Mouse (Mus musculus): ENCODE results near the gene Flt3.

Flt3 gene

GRCm38 (mm10) chr5:147358481-147358880, 41.8 kb downstream of the Flt3 start:
- in situ Hi-C loops (cut with MboI; ENCODE audit: unreplicated experiment in 2 of 2), result no loop called here

GRCm38 (mm10) chr5:147357536-147357935, 42.8 kb downstream of the Flt3 start:
- in situ Hi-C loops (cut with MboI; ENCODE audit: unreplicated experiment in 2 of 2), result no loop called here

GRCm38 (mm10) chr5:147356260-147357055, 43.8 kb downstream of the Flt3 start:
- in situ Hi-C loops (cut with MboI; ENCODE audit: unreplicated experiment in 2 of 2), result no loop called here

- in situ Hi-C loops (cut with MboI; ENCODE audit: unreplicated experiment in 2 of 2), result no loop called here
Measured at GRCm38 (mm10) chr5:147355788-147356187, 44.5 kb downstream of the Flt3 start.

- in situ Hi-C loops (cut with MboI; ENCODE audit: unreplicated experiment in 2 of 2), result no loop called here
Measured at GRCm38 (mm10) chr5:147354985-147355384, 45.3 kb downstream of the Flt3 start.

- in situ Hi-C loops (cut with MboI; ENCODE audit: unreplicated experiment in 2 of 2), result no loop called here
Measured at GRCm38 (mm10) chr5:147354161-147354780, 46.0 kb downstream of the Flt3 start.

- in situ Hi-C loops (cut with MboI; ENCODE audit: unreplicated experiment in 2 of 2), result no loop called here
Measured at GRCm38 (mm10) chr5:147351931-147352330, 48.4 kb downstream of the Flt3 start.

GRCm38 (mm10) chr5:147345981-147346380, 54.3 kb downstream of the Flt3 start:
- in situ Hi-C loops (cut with MboI; ENCODE audit: unreplicated experiment in 2 of 2), result loop anchor here in 1 of 2 experiments (10.0 kb wide), 1 partner anchor 1209 kb away; the partner anchor contains the start of gene Ubl3

- in situ Hi-C loops (cut with MboI; ENCODE audit: unreplicated experiment in 2 of 2), result loop anchor here in 1 of 2 experiments (10.0 kb wide), 1 partner anchor 1211 kb away; the partner anchor contains the start of gene Ubl3
Measured at GRCm38 (mm10) chr5:147343904-147344303, 56.4 kb downstream of the Flt3 start.

- in situ Hi-C loops (cut with MboI; ENCODE audit: unreplicated experiment in 2 of 2), result loop anchor here in 1 of 2 experiments (10.0 kb wide), 1 partner anchor 1212 kb away; the partner anchor contains the start of gene Ubl3
Measured at GRCm38 (mm10) chr5:147342901-147343300, 57.4 kb downstream of the Flt3 start.

- in situ Hi-C loops (cut with MboI; ENCODE audit: unreplicated experiment in 2 of 2), result loop anchor here in 1 of 2 experiments (10.0 kb wide), 1 partner anchor 1214 kb away; the partner anchor contains the start of gene Ubl3
Measured at GRCm38 (mm10) chr5:147340741-147341414, 59.4 kb downstream of the Flt3 start.

- in situ Hi-C loops (cut with MboI; ENCODE audit: unreplicated experiment in 2 of 2), result loop anchor here (10.0 kb wide), 2 partner anchors 185 to 285 kb away; no protein-coding TSS in a partner anchor
Measured at GRCm38 (mm10) chr5:147339560-147339959, 60.7 kb downstream of the Flt3 start.

- in situ Hi-C loops (cut with MboI; ENCODE audit: unreplicated experiment in 2 of 2), result loop anchor here (10.0 kb wide), 2 partner anchors 186 to 284 kb away; no protein-coding TSS in a partner anchor
Measured at GRCm38 (mm10) chr5:147338967-147339366, 61.3 kb downstream of the Flt3 start.

GRCm38 (mm10) chr5:147332711-147333110, 67.6 kb downstream of the Flt3 start:
- in situ Hi-C loops (cut with MboI; ENCODE audit: unreplicated experiment in 2 of 2), result loop anchor here (5.0 to 10.0 kb wide), 8 partner anchors 35 to 910 kb away; partner anchors contain the start of gene Flt3 (in 2 of the 2)

GRCm38 (mm10) chr5:147331547-147331946, 68.7 kb downstream of the Flt3 start:
- in situ Hi-C loops (cut with MboI; ENCODE audit: unreplicated experiment in 2 of 2), result loop anchor here (5.0 to 10.0 kb wide), 8 partner anchors 36 to 911 kb away; partner anchors contain the start of gene Flt3 (in 2 of the 2)

- in situ Hi-C loops (cut with MboI; ENCODE audit: unreplicated experiment in 2 of 2), result loop anchor here (5.0 to 10.0 kb wide), 10 partner anchors 32 to 912 kb away; partner anchors contain the start of gene Flt3 (in 2 of the 2)
Measured at GRCm38 (mm10) chr5:147329946-147330345, 70.3 kb downstream of the Flt3 start.

GRCm38 (mm10) chr5:147327636-147328035, 72.7 kb downstream of the Flt3 start:
- in situ Hi-C loops (cut with MboI; ENCODE audit: unreplicated experiment in 2 of 2), result loop anchor here in 1 of 2 experiments (5.0 to 10.0 kb wide), 2 partner anchors 35 to 907 kb away; no protein-coding TSS in a partner anchor

- in situ Hi-C loops (cut with MboI; ENCODE audit: unreplicated experiment in 2 of 2), result loop anchor here in 1 of 2 experiments (5.0 to 10.0 kb wide), 2 partner anchors 36 to 909 kb away; no protein-coding TSS in a partner anchor
Measured at GRCm38 (mm10) chr5:147325931-147326330, 74.4 kb downstream of the Flt3 start.

- in situ Hi-C loops (cut with MboI; ENCODE audit: unreplicated experiment in 2 of 2), result loop anchor here (5.0 to 25.0 kb wide), 5 partner anchors 416 to 1136 kb away; partner anchors contain the start of genes 1700001J03Rik (in 2 of the 2) and Gm3415 (in 1 of the 2)
Measured at GRCm38 (mm10) chr5:147323237-147323917, 76.9 kb downstream of the Flt3 start.
